Mouse (Mus musculus): ENCODE data around the gene Dok1. TPM values are rescaled to one million over a fixed set of nuclear protein-coding genes. Genes with fewer than 3 reads are reported as not detected.

Dok1 gene
- total and polyA plus RNA-seq, 2 experiments from 2014 or later: 1.4 to 3.3 TPM

DNA sequence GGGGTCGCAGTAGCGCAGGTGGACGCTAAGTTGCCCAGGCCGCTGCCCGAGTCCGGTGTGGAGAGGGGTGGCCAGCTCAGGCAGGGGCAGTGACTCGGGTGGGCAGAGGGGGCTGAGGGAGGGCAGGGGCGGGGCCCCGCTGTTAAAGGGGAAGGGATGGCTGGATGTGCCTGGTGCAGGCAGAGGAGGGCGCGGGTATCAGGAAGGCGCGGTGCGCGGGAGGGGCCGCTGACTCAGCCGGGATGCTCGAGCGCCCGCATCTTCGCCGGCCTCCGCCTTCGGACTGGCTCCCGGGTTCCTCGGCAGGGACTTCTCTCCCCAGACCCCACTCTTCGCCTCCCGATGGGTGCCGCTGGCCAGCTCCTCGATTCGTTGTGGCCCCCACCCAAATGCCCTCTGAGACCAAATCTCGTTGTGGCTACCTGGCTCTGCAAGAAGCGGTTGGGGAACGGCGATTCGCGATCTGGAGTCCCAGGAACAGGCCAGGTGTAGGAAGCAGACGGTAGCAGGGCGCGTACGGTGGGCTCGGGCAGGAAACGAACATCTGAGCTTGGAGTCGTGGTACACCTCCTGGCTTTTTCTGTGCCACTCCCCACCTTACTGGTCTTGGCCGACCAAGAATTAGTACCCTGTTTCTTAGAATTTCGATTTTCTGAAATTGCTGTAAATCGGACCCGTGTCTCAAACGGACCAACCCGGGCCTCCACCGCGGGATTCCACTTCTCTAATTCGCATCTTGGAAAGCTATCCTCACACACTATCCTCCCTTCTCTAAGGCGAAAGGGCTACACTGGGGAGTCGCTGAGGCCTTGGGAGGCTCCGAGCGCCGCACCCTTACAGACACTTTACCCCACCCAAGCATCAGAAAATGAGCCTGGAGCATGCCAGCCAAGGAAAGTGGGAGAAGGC, 37.3 kb upstream of the Dok1 start:
- H3K9ac ChIP-seq: no peak overlapping the region
- no peak for ATAC-seq
- WGBS: 1% methylated on average over 58 of the region's 58 CpGs
- H3K4me2 ChIP-seq (ENCODE audit: low read depth): no peak overlapping the region
- H3K36me3 ChIP-seq (ENCODE audit: insufficient read depth): no peaks in the 10 kb centered on the region
- H3K4me1 ChIP-seq (ENCODE audit: insufficient read depth): no peaks in the 10 kb centered on the region
- no peak overlapping the region for H3K4me3 ChIP-seq (ENCODE audit: low read depth, low read length)
- no peak overlapping the region for H3K27ac ChIP-seq (ENCODE audit: low read depth, low read length)
- TF ChIP-seq CTCF (IDR thresholded peaks at IDR 0.05; ENCODE audit: low read depth): no peak
- peaks cover 66% of the 10 kb centered on the region for H3K27me3 ChIP-seq (ENCODE audit: insufficient read depth, low read length)
- no peaks in the 10 kb centered on the region for H3K9me3 ChIP-seq (ENCODE audit: low read length)
- peak; percentile 84 for DNase-seq

GRCm38 (mm10) chr6:83070247-83070310, 36.8 kb upstream of the Dok1 start, which contains the start of gene Tlx2:
Gene Tlx2 (minus strand): TSS chr6:83070293.
- ATAC-seq: no peak
- H3K27ac ChIP-seq (ENCODE audit: low read depth, low read length): no peak within 1 kb of the TSS
- H3K9ac ChIP-seq: no peak within 1 kb of the TSS
- no peaks in the 10 kb centered on the region for H3K9me3 ChIP-seq (ENCODE audit: low read length)
- H3K4me1 ChIP-seq (ENCODE audit: insufficient read depth): no peaks in the 10 kb centered on the region
- H3K36me3 ChIP-seq (ENCODE audit: insufficient read depth): no peaks in the 10 kb centered on the region
- TF ChIP-seq CTCF (IDR thresholded peaks at IDR 0.05; ENCODE audit: low read depth): no peak
- no peak within 1 kb of the TSS for H3K4me3 ChIP-seq (ENCODE audit: low read depth, low read length)
- no peak within 1 kb of the TSS for H3K4me2 ChIP-seq (ENCODE audit: low read depth)
- 1% methylated on average over 10 of the region's 10 CpGs for WGBS
- no peak for DNase-seq
- peaks cover 66% of the 10 kb centered on the region for H3K27me3 ChIP-seq (ENCODE audit: insufficient read depth, low read length)

DNA sequence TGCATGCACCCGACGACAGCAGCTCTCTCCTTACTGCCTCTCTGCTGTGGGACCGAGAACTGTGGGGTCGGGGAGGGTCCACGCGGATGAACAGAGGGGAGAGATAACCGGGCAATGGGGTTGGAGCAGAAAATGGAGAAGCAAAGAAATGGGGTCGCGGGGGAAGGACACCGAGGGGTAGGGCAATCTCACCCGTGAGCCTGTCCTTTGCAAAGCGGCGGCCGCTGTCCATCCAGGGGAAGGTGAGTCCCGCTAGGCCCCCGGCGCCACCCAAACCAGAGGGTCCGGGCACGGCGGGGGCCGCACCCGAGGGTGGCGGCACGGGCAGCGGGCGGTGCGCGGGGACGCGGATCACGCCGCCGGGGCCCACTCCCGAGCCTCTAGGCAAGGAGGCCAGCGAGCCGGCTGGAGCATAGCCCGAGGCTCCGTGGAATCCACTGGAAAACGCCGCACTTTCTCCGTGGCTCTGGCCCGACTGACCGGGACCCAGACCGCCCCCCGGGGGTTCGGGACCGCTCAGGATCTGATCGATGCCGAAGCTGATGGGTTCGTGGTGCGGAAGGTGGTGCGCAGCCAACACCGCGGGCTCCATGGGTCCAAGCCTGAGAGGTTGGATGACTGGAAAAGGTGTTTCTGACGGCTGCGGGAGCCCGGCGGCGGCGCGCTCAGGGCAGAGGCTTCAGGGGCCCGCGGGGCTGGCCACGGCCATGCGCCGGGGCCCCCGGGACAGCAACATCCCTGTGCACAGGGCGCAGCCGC, 36.4 kb upstream of the Dok1 start:
- no peak overlapping the region for H3K4me3 ChIP-seq (ENCODE audit: low read depth, low read length)
- H3K27ac ChIP-seq (ENCODE audit: low read depth, low read length): no peak overlapping the region
- no peaks in the 10 kb centered on the region for H3K4me1 ChIP-seq (ENCODE audit: insufficient read depth)
- ATAC-seq: no peak; the same call in 1 of the 2 replicates
- H3K4me2 ChIP-seq (ENCODE audit: low read depth): no peak overlapping the region
- no peak for TF ChIP-seq CTCF (IDR thresholded peaks at IDR 0.05; ENCODE audit: low read depth)
- 3% methylated on average over 68 of the region's 69 CpGs for WGBS
- H3K27me3 ChIP-seq (ENCODE audit: insufficient read depth, low read length): peaks cover 67% of the 10 kb centered on the region
- no peak overlapping the region for H3K9ac ChIP-seq
- H3K9me3 ChIP-seq (ENCODE audit: low read length): no peaks in the 10 kb centered on the region
- H3K36me3 ChIP-seq (ENCODE audit: insufficient read depth): no peaks in the 10 kb centered on the region
- peak; percentile 16 for DNase-seq

GRCm38 (mm10) chr6:83068706-83069487, 35.6 kb upstream of the Dok1 start:
- Histone ChIP-seq H3K36me3 (ENCODE audit: insufficient read depth) (no peaks in the 10 kb centered on the region), H3K4me1 (ENCODE audit: insufficient read depth) (no peaks in the 10 kb centered on the region), H3K9me3 (ENCODE audit: low read length) (no peaks in the 10 kb centered on the region), H3K4me2 (ENCODE audit: low read depth) (no peak overlapping the region), H3K9ac (no peak overlapping the region), H3K27ac (ENCODE audit: low read depth, low read length) (no peak overlapping the region), H3K27me3 (ENCODE audit: insufficient read depth, low read length) (peaks cover 60% of the 10 kb centered on the region), H3K4me3 (ENCODE audit: low read depth, low read length) (0 out of 2 replicates have a peak overlapping the region, but pooled peaks have one; percentile 9)
- no peak for TF ChIP-seq CTCF (IDR thresholded peaks at IDR 0.05; ENCODE audit: low read depth)
- ATAC-seq: no peak
- DNase-seq: no peak
- 2% methylated on average over 81 of the region's 81 CpGs for WGBS

DNA sequence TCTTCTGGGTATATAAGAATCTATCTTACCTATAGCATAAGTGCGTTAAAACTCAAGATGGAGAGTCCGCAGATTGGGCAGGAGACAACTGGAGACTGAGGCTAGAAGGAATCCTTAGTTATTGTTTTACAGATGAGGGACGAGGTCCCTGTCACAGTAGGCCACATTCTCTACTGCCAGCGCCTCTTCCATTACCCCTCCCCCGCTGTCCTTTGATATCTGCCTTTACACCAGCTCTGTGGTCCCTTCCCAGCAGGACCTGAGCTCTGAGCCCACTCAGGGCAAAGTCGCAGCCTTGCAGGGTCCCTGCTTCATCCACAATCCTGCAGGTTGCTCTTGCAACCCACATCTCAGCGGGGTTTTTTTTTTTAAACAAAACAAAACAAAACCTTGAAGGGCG, 35.0 kb upstream of the Dok1 start:
- Histone ChIP-seq H3K9ac (no peak overlapping the region), H3K9me3 (ENCODE audit: low read length) (no peaks in the 10 kb centered on the region), H3K36me3 (ENCODE audit: insufficient read depth) (no peaks in the 10 kb centered on the region), H3K27ac (ENCODE audit: low read depth, low read length) (no peak overlapping the region), H3K4me3 (ENCODE audit: low read depth, low read length) (no peak overlapping the region), H3K27me3 (ENCODE audit: insufficient read depth, low read length) (peaks cover 59% of the 10 kb centered on the region), H3K4me1 (ENCODE audit: insufficient read depth) (no peaks in the 10 kb centered on the region), H3K4me2 (ENCODE audit: low read depth) (no peak overlapping the region)
- TF ChIP-seq CTCF (IDR thresholded peaks at IDR 0.05; ENCODE audit: low read depth): no peak
- 3% methylated on average over 8 of the region's 8 CpGs for WGBS
- ATAC-seq (no peak), DNase-seq (no peak)

- no peak overlapping the region for H3K4me2 ChIP-seq (ENCODE audit: low read depth)
- no peaks in the 10 kb centered on the region for H3K4me1 ChIP-seq (ENCODE audit: insufficient read depth)
- WGBS: 26% methylated on average over 6 of the region's 6 CpGs
- H3K9ac ChIP-seq: no peak overlapping the region
- no peak overlapping the region for H3K27ac ChIP-seq (ENCODE audit: low read depth, low read length)
- no peaks in the 10 kb centered on the region for H3K36me3 ChIP-seq (ENCODE audit: insufficient read depth)
- no peak for DNase-seq
- H3K27me3 ChIP-seq (ENCODE audit: insufficient read depth, low read length): peaks cover 56% of the 10 kb centered on the region
- TF ChIP-seq CTCF (IDR thresholded peaks at IDR 0.05; ENCODE audit: low read depth): no peak
- H3K4me3 ChIP-seq (ENCODE audit: low read depth, low read length): no peak overlapping the region
- no peak for ATAC-seq
- no peaks in the 10 kb centered on the region for H3K9me3 ChIP-seq (ENCODE audit: low read length)
These were observed 33.2 kb upstream of the Dok1 start for GRCm38 (mm10) chr6:83066441-83066840.

- H3K4me2 ChIP-seq (ENCODE audit: low read depth): no peak overlapping the region
- no peak for TF ChIP-seq CTCF (IDR thresholded peaks at IDR 0.05; ENCODE audit: low read depth)
- WGBS: 43% methylated on average over 8 of the region's 8 CpGs
These were observed 32.7 kb upstream of the Dok1 start for GRCm38 (mm10) chr6:83065995-83066394.

More at GRCm38 (mm10) chr6:83065995-83066394, 32.7 kb upstream of the Dok1 start:
- DNase-seq: no peak
- Histone ChIP-seq H3K27me3 (ENCODE audit: insufficient read depth, low read length) (peaks cover 52% of the 10 kb centered on the region), H3K9me3 (ENCODE audit: low read length) (no peaks in the 10 kb centered on the region), H3K4me3 (ENCODE audit: low read depth, low read length) (no peak overlapping the region), H3K9ac (no peak overlapping the region), H3K4me1 (ENCODE audit: insufficient read depth) (no peaks in the 10 kb centered on the region), H3K27ac (ENCODE audit: low read depth, low read length) (no peak overlapping the region), H3K36me3 (ENCODE audit: insufficient read depth) (no peaks in the 10 kb centered on the region)
- no peak for ATAC-seq

Data from forebrain, postnatal 0 days (tissue).